Mouse (Mus musculus) erythroblast, embryonic 14.5 days (primary cell): ENCODE measurements around the gene Dcaf5.

Experiments used
- GATA1 ChIP-seq: IDR thresholded peaks from 2 replicates; pipeline ENCODE4 v1.6.1; 2012; ENCODE audit warnings: low read length, inconsistent platforms, mixed read lengths
- TAL1 ChIP-seq: IDR thresholded peaks from 3 replicates; pipeline ENCODE4 v1.6.1; 2012; ENCODE audit warnings: low read length, inconsistent platforms, mixed read lengths

DNA sequence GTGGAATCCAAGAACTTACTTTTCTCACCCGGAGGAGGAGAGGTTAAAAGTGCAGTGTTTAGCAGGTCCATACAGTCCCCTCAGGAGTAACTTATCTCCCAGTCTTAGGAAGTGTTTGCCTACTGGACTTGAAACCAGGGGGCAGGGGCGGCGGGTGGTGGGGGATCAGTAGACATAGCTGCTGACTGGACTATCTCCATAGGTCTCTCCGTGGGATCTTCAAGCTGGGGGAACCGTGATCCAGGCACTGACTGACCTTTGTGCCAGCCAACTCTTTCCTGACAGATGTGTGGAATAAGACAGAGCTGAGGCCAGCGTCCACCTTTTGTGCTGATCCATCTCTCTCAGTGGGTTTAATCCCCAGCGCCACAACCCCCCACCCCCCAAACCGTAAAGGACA is 105.6 kb downstream of the Dcaf5 start:
- TF ChIP-seq GATA1 (no peak), TAL1 (no peak)
